Mouse (Mus musculus) CD4-positive, CD25-positive, alpha-beta regulatory T cell, adult 4 months (primary cell): ENCODE data around the gene Henmt1. TPM values are rescaled to one million over a fixed set of nuclear protein-coding genes. Genes with fewer than 3 reads are reported as not detected.

ENCODE experiments used
- ATAC-seq: one replicate; pipeline ENCODE4 v1.8.0; 2017
- polyA plus RNA-seq, 2 experiments: library from polyadenylated mRNA; unstranded; fragments of 100-300 nt; shearing (Covaris generic); gene quantifications; one replicate each; pipeline ENCODE4 v1.2.1; 2017

Gene Henmt1
- polyA plus RNA-seq, 2 experiments from 2014 or later: 2.3 TPM; not detected in 1

GRCm38 (mm10) chr3:108940996-108941395 is 1.3 kb downstream of the Henmt1 start:
- no peak for ATAC-seq

DNA sequence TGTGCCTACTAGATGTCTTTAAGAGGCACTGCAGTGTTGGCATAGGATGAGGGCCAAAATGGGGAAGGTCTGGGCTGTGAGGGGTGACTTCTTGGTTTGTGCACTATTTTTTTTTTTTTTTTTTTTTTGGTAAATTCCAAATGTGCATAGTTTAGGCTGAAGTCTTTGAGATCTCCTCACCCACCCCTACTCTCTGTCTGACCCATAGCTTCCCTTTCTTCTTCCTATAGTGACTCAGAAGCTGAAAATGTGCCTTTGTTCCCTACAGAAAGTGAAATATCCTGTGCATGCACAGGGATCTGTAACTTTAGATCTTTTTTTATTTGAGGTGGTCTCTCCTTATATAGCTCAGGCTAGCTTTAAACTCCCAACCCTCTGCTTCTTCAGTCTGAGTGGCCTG is 18.3 kb downstream of the Henmt1 start:
- ATAC-seq: no peak

- no peak for ATAC-seq
Measured at GRCm38 (mm10) chr3:108959680-108960295, 20.1 kb downstream of the Henmt1 start.

GRCm38 (mm10) chr3:108961226-108961625 is 21.6 kb downstream of the Henmt1 start:
- ATAC-seq: no peak

GRCm38 (mm10) chr3:108961655-108962054 is 22.0 kb downstream of the Henmt1 start:
- peak; percentile 41 for ATAC-seq

DNA sequence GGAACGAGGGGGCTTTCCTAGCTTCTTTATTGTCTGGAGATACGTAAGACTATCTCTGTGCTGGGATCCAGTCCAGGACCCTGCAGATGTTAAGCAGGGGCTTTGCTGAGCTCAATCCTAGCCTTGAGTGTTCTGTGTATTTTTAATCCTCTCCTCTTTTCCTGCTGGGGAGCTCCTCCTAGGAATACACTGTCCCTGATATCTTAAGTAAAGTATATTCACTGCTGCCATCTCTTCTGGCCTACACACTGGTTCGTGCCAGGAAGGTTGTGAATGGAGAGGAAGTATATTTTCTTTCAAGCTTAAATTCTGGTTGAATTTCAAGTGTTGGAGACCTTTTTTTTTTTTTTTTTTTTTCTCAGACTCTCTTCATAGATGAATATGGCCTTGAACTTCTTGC is 23.6 kb downstream of the Henmt1 start:
- no peak for ATAC-seq

- no peak for ATAC-seq
Measured at GRCm38 (mm10) chr3:108963776-108964175, 24.1 kb downstream of the Henmt1 start.

GRCm38 (mm10) chr3:108964361-108965044 is 24.8 kb downstream of the Henmt1 start:
- no peak for ATAC-seq

DNA sequence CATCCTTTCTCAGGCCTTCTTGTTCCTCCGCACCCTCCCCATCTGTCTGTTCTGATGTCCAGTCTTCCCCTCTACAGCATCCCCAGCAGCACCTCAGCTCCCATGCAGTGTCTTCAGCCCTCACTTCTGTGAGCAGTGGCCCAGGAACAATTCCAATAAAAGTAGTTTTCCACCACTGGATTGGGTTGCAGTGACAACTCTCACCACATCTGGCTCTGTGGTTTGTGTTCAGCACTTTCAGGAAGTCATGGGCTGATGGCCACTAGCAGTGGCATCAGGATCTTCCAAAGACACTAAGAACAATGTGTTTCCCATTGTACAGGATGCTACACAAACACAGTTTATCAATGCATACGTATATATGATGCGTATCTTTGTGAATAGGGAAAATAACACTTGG is 26.4 kb downstream of the Henmt1 start:
- ATAC-seq: no peak

- no peak for ATAC-seq
Measured at GRCm38 (mm10) chr3:108973980-108974660, 34.4 kb downstream of the Henmt1 start.

- ATAC-seq: no peak
Measured at GRCm38 (mm10) chr3:108974920-108975485, 35.3 kb downstream of the Henmt1 start.

- ATAC-seq: no peak
Measured at GRCm38 (mm10) chr3:108977340-108978030, 37.8 kb downstream of the Henmt1 start.

DNA sequence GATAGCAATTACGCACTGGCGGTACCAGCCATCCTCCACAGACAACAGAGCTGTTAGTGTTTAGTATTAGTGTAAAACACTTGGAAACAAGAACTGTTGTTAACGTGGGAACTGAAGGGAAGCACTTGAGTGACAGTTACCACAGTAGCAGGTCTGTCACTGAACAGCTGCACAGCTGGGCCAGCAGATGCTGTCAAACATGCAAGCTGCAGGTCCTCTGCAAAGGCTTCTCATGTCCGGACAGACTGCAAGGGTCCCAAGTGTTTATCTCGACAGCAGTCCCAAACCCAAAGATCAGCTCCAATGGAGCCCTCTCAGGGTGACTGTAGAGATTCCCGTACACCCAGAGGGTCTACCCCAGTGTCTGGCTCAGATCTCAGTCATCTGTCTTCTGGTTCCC is 42.3 kb downstream of the Henmt1 start:
- ATAC-seq: no peak

DNA sequence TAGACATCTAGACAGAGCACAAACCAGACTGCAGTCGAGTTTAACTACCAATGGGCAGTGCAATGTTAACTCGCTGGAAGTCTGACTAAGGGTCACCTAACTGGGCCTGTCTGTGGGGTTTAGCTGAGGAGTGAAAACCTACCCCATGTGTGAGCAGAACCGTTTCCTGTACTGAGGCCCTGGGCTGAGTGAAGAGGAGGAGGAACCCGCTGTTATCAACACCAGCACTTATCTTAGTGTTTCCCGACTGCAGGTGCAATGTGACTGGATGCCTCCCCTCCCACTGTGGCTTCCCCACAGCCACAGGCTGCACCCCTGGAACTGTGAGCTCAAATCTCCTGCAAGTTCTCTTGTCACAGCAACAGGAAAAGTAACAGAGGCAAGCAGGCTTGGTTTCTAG is 44.3 kb downstream of the Henmt1 start:
- ATAC-seq: no peak

DNA sequence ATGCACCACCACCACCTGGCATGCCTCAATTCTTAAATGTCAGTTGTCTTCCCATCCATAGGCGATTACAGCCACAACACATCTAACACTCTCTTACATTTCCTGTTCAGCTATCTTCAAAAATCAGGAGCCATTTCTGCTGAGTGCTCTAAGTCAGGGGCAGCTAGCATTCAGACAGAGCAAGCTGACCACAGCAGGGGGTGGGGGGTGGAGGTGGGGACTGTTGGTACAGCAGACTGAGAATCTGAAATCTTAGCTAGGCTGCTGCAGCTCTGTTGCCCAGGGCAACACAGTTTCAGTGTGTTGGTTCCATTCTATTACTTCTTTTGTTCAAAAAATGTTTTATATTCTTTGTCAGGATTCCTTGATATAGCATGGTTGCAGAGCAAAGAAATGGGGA is 46.9 kb downstream of the Henmt1 start:
- ATAC-seq: no peak

DNA sequence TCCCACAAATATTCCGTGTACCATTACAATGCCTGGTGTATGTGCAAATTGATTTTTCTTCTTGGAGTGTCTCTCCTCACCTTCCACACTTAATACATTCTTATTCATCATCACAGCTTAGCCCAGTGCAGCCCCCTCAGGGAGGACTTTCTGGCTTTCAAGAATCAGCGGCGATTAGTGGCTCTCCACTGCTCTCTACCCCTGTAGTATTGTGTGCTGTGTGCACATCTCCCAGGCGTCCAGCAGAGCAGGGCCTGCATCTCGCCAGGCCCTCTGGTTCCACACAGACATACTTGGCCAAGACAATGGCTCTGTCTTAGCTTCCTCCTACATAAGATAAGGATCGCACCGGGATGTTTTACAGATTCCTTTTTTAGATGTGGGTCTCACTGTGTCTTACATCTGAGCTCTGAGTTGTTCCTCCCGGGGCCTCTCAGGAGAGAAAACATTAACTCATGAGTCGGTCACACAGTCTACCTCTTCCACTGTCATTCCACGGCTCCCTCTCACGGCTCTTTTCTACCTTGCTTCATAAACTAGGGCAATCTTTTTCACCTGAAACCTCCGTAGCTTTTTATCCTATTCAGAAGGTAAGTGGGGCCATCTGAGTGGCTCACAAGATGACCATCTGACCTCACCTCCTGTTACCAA is 47.5 kb downstream of the Henmt1 start:
- no peak for ATAC-seq

GRCm38 (mm10) chr3:108989971-108990548 is 50.4 kb downstream of the Henmt1 start:
- no peak for ATAC-seq

DNA sequence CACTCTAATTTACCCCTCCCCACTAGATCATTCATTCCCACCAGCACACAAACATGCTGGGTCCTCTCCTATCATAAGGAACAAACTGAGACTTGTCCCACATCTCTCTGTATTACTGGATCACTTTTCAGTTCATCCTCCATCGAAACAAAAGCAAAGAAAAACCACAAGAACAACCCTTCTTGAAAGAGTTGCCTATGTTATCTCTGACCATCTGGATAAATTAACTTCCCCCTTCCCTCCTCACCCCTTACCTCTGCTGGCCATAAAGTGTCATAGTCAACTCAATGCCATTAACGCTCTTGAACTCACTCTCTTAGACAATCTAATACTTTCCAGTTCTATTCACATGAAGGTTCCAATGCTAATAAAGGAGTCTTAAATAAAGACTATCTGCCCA is 54.8 kb downstream of the Henmt1 start:
- no peak for ATAC-seq

GRCm38 (mm10) chr3:108995379-108995778 is 55.7 kb downstream of the Henmt1 start:
- no peak for ATAC-seq

DNA sequence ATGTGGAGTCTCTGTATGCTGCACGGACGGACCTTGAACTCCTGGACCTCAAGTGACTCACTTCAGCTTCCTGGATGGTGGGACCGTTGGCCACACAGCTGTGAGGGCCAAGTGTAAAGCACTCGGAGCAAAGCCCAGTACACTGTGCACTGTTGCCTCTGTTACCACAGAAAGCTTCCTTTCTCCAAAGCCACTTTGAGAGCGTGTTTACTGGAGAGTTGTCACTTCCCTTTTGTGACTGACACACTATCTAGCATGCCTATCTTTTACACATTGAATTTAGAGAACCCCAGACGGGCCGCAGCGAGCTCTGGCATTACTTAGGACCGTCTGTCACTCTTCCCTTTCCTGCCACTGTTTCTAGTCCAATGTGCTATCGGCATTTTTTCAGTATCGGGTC is 57.6 kb downstream of the Henmt1 start:
- no peak for ATAC-seq

- ATAC-seq: no peak
Measured at GRCm38 (mm10) chr3:108997762-108998161, 58.1 kb downstream of the Henmt1 start.

DNA sequence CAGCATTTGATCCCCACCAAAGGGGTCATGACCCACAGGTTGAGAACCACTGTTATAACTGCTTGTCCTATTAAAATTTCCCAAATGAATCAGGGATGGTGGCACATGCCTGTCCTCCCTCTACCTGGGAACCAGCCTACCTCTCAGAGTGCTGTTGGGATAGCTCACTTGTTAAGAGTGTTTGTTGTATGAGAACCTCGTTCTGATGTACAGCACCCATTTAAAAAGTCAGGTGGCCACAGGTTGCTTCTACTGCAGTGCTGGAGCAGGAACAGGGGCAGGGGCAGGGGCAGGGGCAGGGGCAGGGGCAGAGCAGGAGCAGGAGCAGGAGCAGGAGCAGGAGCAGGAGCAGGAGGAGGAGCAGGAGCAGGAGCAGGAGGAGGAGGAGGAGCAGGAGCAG is 59.5 kb downstream of the Henmt1 start:
- no peak for ATAC-seq
